Mouse (Mus musculus) liver, adult 2 months (tissue): Measurements from ENCODE around the gene Arhgap6. TPM values are rescaled to one million over a fixed set of nuclear protein-coding genes. Genes with fewer than 3 reads are reported as not detected.

Experiments
- DNase-seq: peaks from one replicate; pipeline ENCODE4 v3.0.0-alpha.2; 2011; ENCODE audit warnings: low read depth, low spot score; ENCODE audit errors: extremely low read depth
- H3K27ac ChIP-seq: fragments of 200-500 bp; replicated peaks from 2 replicates; pipeline ENCODE4 v1.5.1; 2012; ENCODE audit warnings: low read depth, mild to moderate bottlenecking, control low read depth, inconsistent platforms, low read length; ENCODE audit not compliant: insufficient read depth
- H3K27me3 ChIP-seq: fragments of 200-500 bp; 2 replicates; pipeline ENCODE4 v1.6.1; 2012; ENCODE audit warnings: mild to moderate bottlenecking, moderate library complexity, low read length, inconsistent platforms; ENCODE audit not compliant: control insufficient read depth, insufficient read depth
- H3K36me3 ChIP-seq: fragments of 200-500 bp; 2 replicates; pipeline ENCODE4 v1.6.1; 2012; ENCODE audit warnings: low read length, inconsistent platforms; ENCODE audit not compliant: control insufficient read depth, insufficient read depth
- H3K4me1 ChIP-seq: fragments of 200-500 bp; 2 replicates; pipeline ENCODE4 v1.6.1; 2011; ENCODE audit warnings: low read length; ENCODE audit not compliant: control insufficient read depth, insufficient read depth
- H3K4me3 ChIP-seq: fragments of 200-500 bp; 2 replicates; pipeline ENCODE4 v1.5.1; 2011; ENCODE audit warnings: low read depth, mild to moderate bottlenecking, control low read depth, low read length, moderate library complexity; ENCODE audit not compliant: insufficient read depth
- H3K79me2 ChIP-seq: fragments of 200-500 bp; 2 replicates; pipeline ENCODE4 v1.6.1; 2012; ENCODE audit warnings: inconsistent platforms, mild to moderate bottlenecking, low read length, moderate library complexity; ENCODE audit not compliant: control insufficient read depth, insufficient read depth
- H3K9ac ChIP-seq: fragments of 200-500 bp; 2 replicates; pipeline ENCODE4 v1.6.1; 2012; ENCODE audit warnings: low read depth, mild to moderate bottlenecking, control low read depth, inconsistent platforms, low read length
- CTCF ChIP-seq: fragments of 200-500 bp; IDR thresholded peaks from 2 replicates; pipeline ENCODE4 v1.5.1; 2011; ENCODE audit warnings: low read depth, low read length, control low read depth
- POLR2A ChIP-seq: fragments of 200-500 bp; IDR thresholded peaks from 2 replicates; pipeline ENCODE4 v1.6.1; 2011; ENCODE audit warnings: low read length, control low read depth; ENCODE audit not compliant: insufficient read depth; ENCODE audit errors: extremely low read depth
- WGBS: fragments of 180-500 bp; shearing (Covaris S2); methylation state at CpG from one replicate; pipeline ENCODE4 v1.1.7; 2018; 5-methylcytosine and 5-hydroxymethylcytosine counted together
- polyA plus RNA-seq: library from polyadenylated mRNA; depleted of rRNA; stranded (reverse); fragments of >200 nt; gene quantifications from 2 replicates; pipeline ENCODE4 v1.2.3, GENCODE M21; 2012
- total RNA-seq: library from RNA; depleted of rRNA; stranded (reverse); fragments of >200 nt; gene quantifications from 2 replicates; pipeline ENCODE4 v1.2.3, GENCODE M21; 2014

Arhgap6 gene
- total and polyA plus RNA-seq, 2 experiments: 1.8 to 7.9 TPM

- H3K4me1 ChIP-seq: no peaks in the 10 kb centered on the region
- H3K27me3 ChIP-seq: no peaks in the 10 kb centered on the region
- no peak overlapping the region for H3K27ac ChIP-seq
- H3K36me3 ChIP-seq: no peaks in the 10 kb centered on the region
- no peak overlapping the region for H3K4me3 ChIP-seq
- no peak for DNase-seq
- WGBS: 52% methylated on average over 3 of the region's 3 CpGs
- TF ChIP-seq CTCF: no peak
- no peak for TF ChIP-seq POLR2A
- no peak overlapping the region for H3K9ac ChIP-seq
- H3K79me2 ChIP-seq: no peaks in the 10 kb centered on the region
Observed at GRCm38 (mm10) chrX:169047595-169047994, 252.7 kb downstream of the Arhgap6 start.

GRCm38 (mm10) chrX:169049550-169049949 is 254.7 kb downstream of the Arhgap6 start:
- H3K4me1 ChIP-seq: peaks cover 4% of the 10 kb centered on the region
- no peak for DNase-seq
- H3K79me2 ChIP-seq: no peaks in the 10 kb centered on the region
- no peak overlapping the region for H3K9ac ChIP-seq
- TF ChIP-seq CTCF (no peak), POLR2A (no peak)
- no peak overlapping the region for H3K27ac ChIP-seq
- H3K4me3 ChIP-seq: no peak overlapping the region
- H3K27me3 ChIP-seq: no peaks in the 10 kb centered on the region
- H3K36me3 ChIP-seq: no peaks in the 10 kb centered on the region

GRCm38 (mm10) chrX:169053907-169054476 is 259.1 kb downstream of the Arhgap6 start:
- 26% methylated on average over 5 of the region's 5 CpGs for WGBS
- peak; percentile 47 for DNase-seq

GRCm38 (mm10) chrX:169062555-169062954 is 267.7 kb downstream of the Arhgap6 start:
- Histone ChIP-seq H3K4me1 (no peaks in the 10 kb centered on the region), H3K27ac (no peak overlapping the region), H3K36me3 (no peaks in the 10 kb centered on the region), H3K9ac (no peak overlapping the region), H3K4me3 (no peak overlapping the region), H3K79me2 (no peaks in the 10 kb centered on the region), H3K27me3 (no peaks in the 10 kb centered on the region)
- TF ChIP-seq POLR2A (no peak), CTCF (no peak)
- DNase-seq: no peak

More at GRCm38 (mm10) chrX:169053907-169054476, 259.1 kb downstream of the Arhgap6 start:
- no peak overlapping the region for H3K4me3 ChIP-seq
- H3K9ac ChIP-seq: no peak overlapping the region
- no peak overlapping the region for H3K27ac ChIP-seq
- no peaks in the 10 kb centered on the region for H3K27me3 ChIP-seq
- H3K4me1 ChIP-seq: peaks cover 4% of the 10 kb centered on the region
- TF ChIP-seq CTCF (no peak), POLR2A (no peak)
- no peaks in the 10 kb centered on the region for H3K36me3 ChIP-seq
- H3K79me2 ChIP-seq: no peaks in the 10 kb centered on the region

- H3K36me3 ChIP-seq: no peaks in the 10 kb centered on the region
Observed at GRCm38 (mm10) chrX:169065298-169065697, 270.4 kb downstream of the Arhgap6 start.

GRCm38 (mm10) chrX:169065922-169066321 is 271.0 kb downstream of the Arhgap6 start:
- TF ChIP-seq POLR2A (no peak), CTCF (no peak)
- H3K9ac ChIP-seq: no peak overlapping the region
- no peak overlapping the region for H3K4me3 ChIP-seq
- H3K27ac ChIP-seq: no peak overlapping the region
- H3K4me1 ChIP-seq: no peaks in the 10 kb centered on the region
- DNase-seq: no peak
- WGBS: 92% methylated on average over 1 of the region's 1 CpGs
- no peaks in the 10 kb centered on the region for H3K27me3 ChIP-seq
- H3K36me3 ChIP-seq: no peaks in the 10 kb centered on the region
- no peaks in the 10 kb centered on the region for H3K79me2 ChIP-seq

More at GRCm38 (mm10) chrX:169065298-169065697, 270.4 kb downstream of the Arhgap6 start:
- Histone ChIP-seq H3K9ac (no peak overlapping the region), H3K4me1 (no peaks in the 10 kb centered on the region), H3K27me3 (no peaks in the 10 kb centered on the region), H3K4me3 (no peak overlapping the region), H3K79me2 (no peaks in the 10 kb centered on the region), H3K27ac (no peak overlapping the region)
- DNase-seq: peak; percentile 60
- 9% methylated on average over 3 of the region's 3 CpGs for WGBS
- TF ChIP-seq CTCF (no peak), POLR2A (no peak)
